ENCODE assay signal across 8 mouse cellular contexts in genomic region chr5:88766863-88767262, GRCm38 (mm10). TPM values are rescaled to one million over a fixed set of nuclear protein-coding genes. Genes with fewer than 3 reads are reported as not detected.
DNase-seq lines count a peak whose midpoint lies in the region; ATAC-seq and TF ChIP-seq lines count a peak whose summit lies in the region.
"Had no signal": no experiment of that assay in that cellular context is flagged by ENCODE, and none has a peak within 500 bp of the region (broad histone marks: within the 10 kb centered on the region; RNA-seq: fewer than 3 reads in every experiment).

No protein-coding gene starts in this region.

- 95% methylated on average over 5 of the region's 5 CpGs for WGBS in forebrain, embryonic 14.5 days
- WGBS in liver, embryonic 16.5 days (ENCODE audit: insufficient replicate concordance): 42% methylated on average over 5 of the region's 5 CpGs

- no peak for TF ChIP-seq CTCF in E14TG2a.4 (conservative IDR thresholded peaks at IDR 0.05; ENCODE audit: low read length)

- peak overlapping the region; percentile 58 for H3K4me2 ChIP-seq in forebrain, embryonic 14.5 days (ENCODE audit: low read length)
- H3K4me2 ChIP-seq in liver, embryonic 16.5 days (ENCODE audit: low read depth, low read length): peak overlapping the region; percentile 77

- H3K9me3 ChIP-seq in E14TG2a.4 (ENCODE audit: low read length): no peaks in the 10 kb centered on the region
- no peaks in the 10 kb centered on the region for H3K9me3 ChIP-seq in forebrain, embryonic 14.5 days (replicated peaks; ENCODE audit: control insufficient read depth, low read length)
- H3K9me3 ChIP-seq in liver, embryonic 16.5 days (replicated peaks; ENCODE audit: control insufficient read depth, low read length): no peaks in the 10 kb centered on the region

- peak; percentile 25 for DNase-seq in A20 (ENCODE audit: low read depth, low spot score)
- no peak for DNase-seq in forebrain, embryonic 14.5 days (ENCODE audit: low spot score)
- no peak for DNase-seq in adrenal gland, postnatal 14 days
- no peak for DNase-seq in kidney, postnatal 14 days
- DNase-seq in layer of hippocampus, postnatal 14 days (ENCODE audit: low spot score in 2 of 2): no peak
- DNase-seq: kidney, adult 11 months had no signal

- ATAC-seq in forebrain, embryonic 14.5 days: no peak
- no peak for ATAC-seq in liver, embryonic 16.5 days (ENCODE audit: low read depth)

- peaks cover 45% of the 10 kb centered on the region for H3K4me1 ChIP-seq in E14TG2a.4 (replicated peaks; ENCODE audit: low read depth, low read length)
- H3K4me1 ChIP-seq in forebrain, embryonic 14.5 days (ENCODE audit: control insufficient read depth, insufficient read depth, low read length): peaks cover 15% of the 10 kb centered on the region; the same call in 1 of the 2 replicates
- H3K4me1 ChIP-seq in liver, embryonic 16.5 days (ENCODE audit: control insufficient read depth, low read depth, low read length): peaks cover 34% of the 10 kb centered on the region

- no peaks in the 10 kb centered on the region for H3K27me3 ChIP-seq in E14TG2a.4 (ENCODE audit: insufficient read depth, low read length)
- no peaks in the 10 kb centered on the region for H3K27me3 ChIP-seq in forebrain, embryonic 14.5 days (replicated peaks; ENCODE audit: control insufficient read depth, insufficient read depth, low read length)
- no peaks in the 10 kb centered on the region for H3K27me3 ChIP-seq in liver, embryonic 16.5 days (ENCODE audit: control insufficient read depth, insufficient read depth, low read depth, low read length)

- H3K27ac ChIP-seq in forebrain, embryonic 14.5 days (ENCODE audit: low read depth, low read length): no peak overlapping the region
- peak overlapping the region; percentile 91 for H3K27ac ChIP-seq in liver, embryonic 16.5 days (ENCODE audit: low read length)

- H3K9ac ChIP-seq in forebrain, embryonic 14.5 days (ENCODE audit: low read length): no peak overlapping the region
- peak overlapping the region; percentile 93 for H3K9ac ChIP-seq in liver, embryonic 16.5 days (ENCODE audit: low read depth, low read length)

- peaks cover 57% of the 10 kb centered on the region for H3K36me3 ChIP-seq in E14TG2a.4 (ENCODE audit: insufficient read depth, low read length)
- peaks cover 17% of the 10 kb centered on the region for H3K36me3 ChIP-seq in forebrain, embryonic 14.5 days (ENCODE audit: control insufficient read depth, insufficient read depth, low read length)
- peaks cover 24% of the 10 kb centered on the region for H3K36me3 ChIP-seq in liver, embryonic 16.5 days (ENCODE audit: control insufficient read depth, insufficient read depth)

- 0 out of 2 replicates have a peak overlapping the region, but pooled peaks have one; percentile 93 for H3K4me3 ChIP-seq in E14TG2a.4 (replicated peaks; ENCODE audit: low read length)
- peak overlapping the region; percentile 80; the same call in 1 of the 2 replicates for H3K4me3 ChIP-seq in forebrain, embryonic 14.5 days (ENCODE audit: low read depth, low read length)
- H3K4me3 ChIP-seq in liver, embryonic 16.5 days (ENCODE audit: low read depth, low read length): peak overlapping the region; percentile 99

RNA-seq across cellular contexts. Expression of gene Dck, which starts 2.1 kb away (rescaled TPM):
- polyA plus RNA-seq in forebrain, embryonic 14.5 days (2014; fragmentation: Nextera tagmentation; extraction: Ambion mirVana): 93.7 and 94.7 TPM in 2 replicates
- 81.6 and 96.4 TPM in 2 replicates for polyA plus RNA-seq in liver, embryonic 16.5 days (2015; fragmentation: Nextera tagmentation; extraction: Ambion mirVana)
- total RNA-seq in adrenal gland, postnatal 14 days (2021): 8.3 and 8.5 TPM in 2 replicates
- total RNA-seq in layer of hippocampus, postnatal 14 days (2021): 10 to 100 TPM; 15.0 to 16.2 TPM

RNA-seq across cellular contexts. Expression of gene Mob1b, which starts 46.2 kb away (rescaled TPM):
- 12.4 and 14.3 TPM in 2 replicates for polyA plus RNA-seq in forebrain, embryonic 14.5 days (2014; fragmentation: Nextera tagmentation; extraction: Ambion mirVana)
- polyA plus RNA-seq in liver, embryonic 16.5 days (2015; fragmentation: Nextera tagmentation; extraction: Ambion mirVana): 9.9 and 10.4 TPM in 2 replicates
- 32.4 and 36.4 TPM in 2 replicates for total RNA-seq in adrenal gland, postnatal 14 days (2021)
- total RNA-seq in layer of hippocampus, postnatal 14 days (2021): 10 to 100 TPM; 30.8 to 32.8 TPM
